Mouse (Mus musculus) heart, postnatal 0 days (tissue): ENCODE data around the gene Rln1. TPM values are rescaled to one million over a fixed set of nuclear protein-coding genes. Genes with fewer than 3 reads are reported as not detected.

ENCODE experiments used
- ATAC-seq: fragments of 200-750 bp; cut with Nextera tagmentation; 2 replicates; pipeline ENCODE4 v1.8.0; 2017; ENCODE audit warnings: low read depth, moderate number of reproducible peaks, moderate library complexity; ENCODE audit not compliant: insufficient read depth
- DNase-seq: peaks from one replicate; pipeline ENCODE4 v3.0.0-alpha.2; 2016; ENCODE audit warnings: low spot score
- H3K27ac ChIP-seq: fragments of 300-500 bp; sonication (generic); 2 replicates; pipeline ENCODE4 v1.5.1; 2014; ENCODE audit warnings: low read depth, mild to moderate bottlenecking
- H3K27me3 ChIP-seq: fragments of 300-500 bp; sonication (generic); 2 replicates; pipeline ENCODE4 v1.6.1; 2014; ENCODE audit warnings: low read length, mixed read lengths; ENCODE audit not compliant: control insufficient read depth, insufficient read depth
- H3K36me3 ChIP-seq: fragments of 300-500 bp; sonication (generic); replicated peaks from 2 replicates; pipeline ENCODE4 v1.6.1; 2014; ENCODE audit warnings: low read length, mixed read lengths; ENCODE audit not compliant: control insufficient read depth, insufficient read depth
- H3K4me1 ChIP-seq: fragments of 300-500 bp; sonication (generic); 2 replicates; pipeline ENCODE4 v1.6.1; 2014; ENCODE audit warnings: antibody characterized with exemption; ENCODE audit not compliant: control insufficient read depth, insufficient read depth
- H3K4me2 ChIP-seq: fragments of 300-500 bp; sonication (generic); 2 replicates; pipeline ENCODE4 v1.6.1; 2014; ENCODE audit warnings: low read depth, mild to moderate bottlenecking, low read length, moderate library complexity
- H3K4me3 ChIP-seq: fragments of 300-500 bp; sonication (generic); 2 replicates; pipeline ENCODE4 v1.5.1; 2014; ENCODE audit warnings: low read depth, low read length
- H3K9ac ChIP-seq: fragments of 300-500 bp; sonication (generic); replicated peaks from 2 replicates; pipeline ENCODE4 v1.6.1; 2014; ENCODE audit warnings: low read depth, low read length, mixed read lengths
- H3K9me3 ChIP-seq: fragments of 300-500 bp; sonication (generic); replicated peaks from 2 replicates; pipeline ENCODE4 v1.6.1; 2016; ENCODE audit warnings: low read length; ENCODE audit not compliant: control insufficient read depth
- CTCF ChIP-seq: IDR thresholded peaks from 2 replicates; pipeline ENCODE4 v1.5.1; 2016; ENCODE audit warnings: antibody characterized with exemption, control low read depth, low read depth
- EP300 ChIP-seq: IDR thresholded peaks from 2 replicates; pipeline ENCODE4 v1.6.1; 2016; ENCODE audit warnings: antibody characterized with exemption, low read depth
- WGBS: fragments of 180-500 bp; shearing (Covaris S2); extraction: QIAGEN DNeasy Blood & Tissue Kit; methylation state at CpG from one replicate; pipeline ENCODE4 v1.1.7; 2014; 5-methylcytosine and 5-hydroxymethylcytosine counted together
- polyA plus RNA-seq: library from polyadenylated mRNA; unstranded; fragments of >200 nt; fragmentation: Nextera tagmentation; extraction: Ambion mirVana; gene quantifications from 2 replicates; pipeline ENCODE4 v1.2.1, GENCODE M21; 2015
- total RNA-seq: library from RNA; depleted of rRNA; stranded (reverse); fragments of >200 nt; gene quantifications from 2 replicates; pipeline ENCODE4 v1.2.3, GENCODE M21; 2014; ENCODE audit warnings: low replicate concordance

The Rln1 gene
- total and polyA plus RNA-seq, 2 experiments from 2014 or later = 0.31 TPM; not detected in 1

DNA sequence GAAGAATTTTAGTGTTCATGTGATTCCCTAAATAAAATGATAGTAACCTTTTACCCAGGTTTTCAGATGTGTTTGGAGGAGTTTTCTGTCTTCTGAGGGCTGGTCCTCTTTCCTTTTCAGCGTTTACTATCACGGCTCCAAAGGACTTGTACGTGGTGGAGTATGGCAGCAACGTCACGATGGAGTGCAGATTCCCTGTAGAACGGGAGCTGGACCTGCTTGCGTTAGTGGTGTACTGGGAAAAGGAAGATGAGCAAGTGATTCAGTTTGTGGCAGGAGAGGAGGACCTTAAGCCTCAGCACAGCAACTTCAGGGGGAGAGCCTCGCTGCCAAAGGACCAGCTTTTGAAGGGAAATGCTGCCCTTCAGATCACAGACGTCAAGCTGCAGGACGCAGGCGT, 39.0 kb upstream of the Rln1 start:
- Histone ChIP-seq H3K4me1 (no peaks in the 10 kb centered on the region; the same call in 1 of the 2 replicates), H3K4me2 (peak overlapping the region; percentile 48), H3K36me3 (no peaks in the 10 kb centered on the region), H3K4me3 (peak overlapping the region; percentile 14), H3K9me3 (no peaks in the 10 kb centered on the region), H3K27me3 (no peaks in the 10 kb centered on the region), H3K9ac (0 out of 2 replicates have a peak overlapping the region, but pooled peaks have one; percentile 5), H3K27ac (no peak overlapping the region)
- DNase-seq (no peak), ATAC-seq (no peak)
- TF ChIP-seq CTCF = no peak
- WGBS = 34% methylated on average over 11 of the region's 11 CpGs

- DNase-seq (no peak), ATAC-seq (no peak)
- TF ChIP-seq EP300 = no peak
- no peak for TF ChIP-seq CTCF
- H3K4me2 ChIP-seq = peak overlapping the region; percentile 27; the same call in 1 of the 2 replicates
- H3K27me3 ChIP-seq = no peaks in the 10 kb centered on the region
- H3K9me3 ChIP-seq = no peaks in the 10 kb centered on the region
- WGBS = 91% methylated on average over 3 of the region's 3 CpGs
- H3K4me1 ChIP-seq = no peaks in the 10 kb centered on the region; the same call in 1 of the 2 replicates
- H3K27ac ChIP-seq = no peak overlapping the region
- H3K4me3 ChIP-seq = no peak overlapping the region
- H3K9ac ChIP-seq = no peak overlapping the region
- H3K36me3 ChIP-seq = no peaks in the 10 kb centered on the region
These were observed 38.2 kb upstream of the Rln1 start for GRCm38 (mm10) chr19:29372621-29373020.

DNA sequence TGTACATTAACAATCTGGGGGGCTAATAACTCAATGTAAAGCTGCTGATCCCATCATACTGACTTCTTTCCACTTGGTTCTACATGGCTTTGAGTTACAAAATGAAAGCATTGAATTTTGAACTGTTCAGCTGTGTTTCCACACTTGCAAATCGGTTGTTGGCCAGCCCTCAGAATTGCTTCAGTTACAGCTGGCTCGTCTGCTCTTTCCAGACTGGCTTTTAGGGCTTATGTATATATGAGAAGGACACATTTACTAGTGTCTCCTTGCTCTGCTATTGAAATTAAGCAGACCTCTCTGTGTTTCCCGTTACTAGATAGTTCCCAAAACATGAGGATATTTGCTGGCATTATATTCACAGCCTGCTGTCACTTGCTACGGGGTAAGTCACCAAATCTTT, 37.7 kb upstream of the Rln1 start:
- Histone ChIP-seq H3K9ac (no peak overlapping the region), H3K4me2 (peak overlapping the region; percentile 27), H3K27me3 (no peaks in the 10 kb centered on the region), H3K27ac (no peak overlapping the region), H3K9me3 (no peaks in the 10 kb centered on the region), H3K4me1 (no peaks in the 10 kb centered on the region; the same call in 1 of the 2 replicates), H3K36me3 (no peaks in the 10 kb centered on the region), H3K4me3 (peak overlapping the region; percentile 14; the same call in 1 of the 2 replicates)
- TF ChIP-seq EP300 (no peak), CTCF (no peak)
- 53% methylated on average over 4 of the region's 4 CpGs for WGBS
- DNase-seq (no peak), ATAC-seq (no peak)

DNA sequence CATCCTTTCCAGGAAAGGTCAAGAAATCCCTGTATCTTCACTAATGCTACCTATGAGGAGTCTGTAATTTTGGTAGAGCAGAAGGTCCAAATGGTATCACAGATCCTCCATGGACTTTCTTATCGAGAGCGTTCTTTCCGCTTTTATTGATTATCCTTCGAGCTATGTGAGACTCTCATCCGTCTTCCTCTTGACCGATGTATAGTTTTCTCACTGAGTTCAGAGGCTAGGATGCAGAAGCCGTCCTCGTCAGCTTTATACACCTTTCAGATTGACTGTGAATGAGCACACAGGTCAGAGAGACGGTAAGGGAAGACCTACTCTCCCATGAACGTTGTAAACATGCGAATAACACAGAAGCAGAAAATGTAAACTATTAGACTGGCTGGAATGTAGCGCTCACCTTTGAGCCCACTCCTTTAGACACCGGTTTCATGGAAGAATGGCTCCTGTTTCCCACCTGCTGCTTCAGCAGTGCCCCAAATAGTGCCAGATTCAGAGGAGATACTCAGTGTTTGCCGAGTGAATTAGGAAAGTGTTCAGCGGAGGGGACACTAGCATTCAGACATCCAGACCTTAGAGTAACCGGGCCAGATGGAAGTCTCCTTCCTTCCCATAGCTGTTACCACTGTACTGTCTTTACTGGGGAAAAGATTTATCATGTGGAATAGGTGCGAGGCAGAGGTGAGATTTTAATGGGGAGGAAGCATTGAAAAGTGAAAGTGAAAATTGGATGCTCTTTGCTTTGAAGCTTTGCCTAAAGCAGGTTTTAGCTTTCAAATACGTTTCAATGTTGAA, 37.0 kb upstream of the Rln1 start:
- TF ChIP-seq EP300 = no peak
- TF ChIP-seq CTCF = no peak
- 78% methylated on average over 18 of the region's 18 CpGs for WGBS
- no peak for ATAC-seq

GRCm38 (mm10) chr19:29370545-29371283, 36.2 kb upstream of the Rln1 start:
- WGBS = 89% methylated on average over 7 of the region's 7 CpGs
- Histone ChIP-seq H3K4me2 (no peak overlapping the region), H3K27me3 (no peaks in the 10 kb centered on the region), H3K4me3 (no peak overlapping the region), H3K36me3 (no peaks in the 10 kb centered on the region), H3K4me1 (no peaks in the 10 kb centered on the region; the same call in 1 of the 2 replicates), H3K9me3 (no peaks in the 10 kb centered on the region), H3K27ac (no peak overlapping the region), H3K9ac (no peak overlapping the region)
- TF ChIP-seq CTCF (no peak), EP300 (no peak)
- DNase-seq (no peak), ATAC-seq (no peak)

More for the DNA sequence above, 37.0 kb upstream of the Rln1 start:
- Histone ChIP-seq H3K4me1 (no peaks in the 10 kb centered on the region; the same call in 1 of the 2 replicates), H3K4me3 (peak overlapping the region; percentile 14; the same call in 1 of the 2 replicates), H3K4me2 (peak overlapping the region; percentile 27), H3K9me3 (no peaks in the 10 kb centered on the region), H3K27me3 (no peaks in the 10 kb centered on the region), H3K36me3 (no peaks in the 10 kb centered on the region), H3K27ac (no peak overlapping the region), H3K9ac (no peak overlapping the region)
- no peak for DNase-seq
